Mouse (Mus musculus): ENCODE results near the gene Snca.

DNA sequence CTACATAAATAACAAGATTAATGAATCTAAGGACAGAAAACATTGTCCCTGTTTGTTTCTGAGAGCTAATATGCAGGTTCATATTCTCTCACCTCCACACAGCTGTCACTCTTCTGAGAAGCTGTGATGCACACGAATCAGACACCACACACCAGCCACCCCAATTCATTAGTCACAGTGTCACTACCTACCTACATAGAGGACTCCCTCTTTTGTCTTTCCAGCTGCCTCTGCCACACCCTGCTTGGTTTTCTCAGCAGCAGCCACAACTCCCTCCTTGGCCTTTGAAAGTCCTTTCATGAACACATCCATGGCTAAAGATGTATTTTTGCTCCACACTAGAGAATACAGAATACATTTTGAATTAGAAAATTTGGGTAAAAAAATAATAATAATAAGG, 2.4 kb downstream of the Snca start:
- TF ChIP-seq TAL1 (IDR thresholded peaks at IDR 0.05; ENCODE audit: low read length) (no peak), GATA1 (IDR thresholded peaks at IDR 0.05; ENCODE audit: low read length) (no peak)
